Mouse (Mus musculus) urinary bladder, postnatal 4 days (tissue): ENCODE measurements around the gene Elobl.

Source experiments
- DNase-seq, 2 experiments: peaks; one replicate each; pipeline ENCODE4 v3.0.0; 2021 to 2022; ENCODE audit warnings: low spot score in 2 of 2

Elobl gene

GRCm38 (mm10) chr11:88934089-88935000 lies 32.4 kb downstream of the Elobl start:
- no peak for DNase-seq

GRCm38 (mm10) chr11:88933030-88933429 lies 33.7 kb downstream of the Elobl start:
- no peak for DNase-seq

GRCm38 (mm10) chr11:88931692-88932530 lies 34.8 kb downstream of the Elobl start:
- no peak for DNase-seq

DNA sequence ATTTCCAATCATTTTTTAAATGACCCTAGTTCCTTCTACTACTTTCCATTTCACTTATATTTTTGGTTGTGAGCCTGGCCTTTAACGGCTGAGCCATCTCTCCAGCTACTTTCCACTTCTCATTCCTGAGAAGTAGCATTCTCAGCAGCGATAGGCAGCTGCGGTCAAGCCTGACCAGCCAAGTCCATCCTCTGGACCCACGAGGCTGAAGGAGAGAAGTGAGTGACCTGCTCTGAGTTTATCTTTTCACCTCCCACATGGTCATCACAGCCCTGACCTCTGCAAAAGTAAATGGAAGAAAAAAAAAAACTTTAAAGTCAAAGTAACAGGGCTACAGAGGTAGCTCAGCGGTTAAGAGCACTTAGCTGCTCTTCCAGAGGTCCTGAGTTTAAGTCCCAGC lies 40.2 kb downstream of the Elobl start:
- no peak for DNase-seq
